Mouse (Mus musculus): Measurements from ENCODE around the gene Rsph1.
"Not testable (repeated sequence)": the region's sequence is repeated elsewhere in the genome, so short reads cannot be mapped to it uniquely, and the experiment has no call there.

The Rsph1 gene

DNA sequence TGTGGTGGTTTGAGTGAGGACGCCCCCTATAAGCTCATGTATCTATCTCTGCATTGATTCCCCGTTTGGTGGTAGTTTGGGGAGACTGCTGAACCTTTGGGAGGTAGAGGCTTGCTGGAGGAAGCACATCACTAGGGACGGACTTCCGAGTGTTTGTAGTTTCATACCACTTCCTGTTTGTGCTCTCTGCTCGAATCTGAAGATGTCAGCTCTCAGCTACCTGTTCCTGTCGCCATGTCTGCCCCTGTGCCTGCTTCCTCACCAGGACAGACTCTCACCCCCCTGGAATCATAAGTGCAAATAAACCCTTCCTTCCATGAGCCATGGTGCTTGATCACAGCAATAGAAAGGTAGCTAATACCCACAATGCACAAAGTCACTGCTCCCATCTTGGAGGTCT lies 2.0 kb downstream of the Rsph1 start:
- no peak for DNase-seq

DNA sequence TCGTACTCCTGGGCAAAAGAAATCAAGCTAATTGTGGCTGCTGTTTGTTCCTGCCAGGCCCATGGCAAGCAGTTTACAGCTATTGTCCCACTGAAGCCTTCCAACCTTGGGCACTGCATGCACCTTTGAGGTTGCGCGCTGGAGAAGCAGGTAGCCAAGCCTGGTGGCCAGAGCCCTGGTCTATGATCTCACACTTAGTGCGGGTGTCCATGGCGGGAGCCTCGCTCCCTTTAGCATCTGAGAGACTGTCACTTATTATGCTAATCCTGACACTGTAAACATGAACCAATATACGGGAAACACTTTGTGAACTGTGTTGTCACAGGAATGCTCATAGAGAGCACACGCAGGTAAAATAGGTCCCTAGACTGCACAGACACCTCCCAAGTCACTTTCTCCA lies 3.6 kb downstream of the Rsph1 start:
- DNase-seq, result no peak

- DNase-seq, result no peak
These were observed 4.6 kb downstream of the Rsph1 start for GRCm38 (mm10) chr17:31272416-31273165.

- no peak for DNase-seq
These were observed 5.9 kb downstream of the Rsph1 start for GRCm38 (mm10) chr17:31271136-31271851.

DNA sequence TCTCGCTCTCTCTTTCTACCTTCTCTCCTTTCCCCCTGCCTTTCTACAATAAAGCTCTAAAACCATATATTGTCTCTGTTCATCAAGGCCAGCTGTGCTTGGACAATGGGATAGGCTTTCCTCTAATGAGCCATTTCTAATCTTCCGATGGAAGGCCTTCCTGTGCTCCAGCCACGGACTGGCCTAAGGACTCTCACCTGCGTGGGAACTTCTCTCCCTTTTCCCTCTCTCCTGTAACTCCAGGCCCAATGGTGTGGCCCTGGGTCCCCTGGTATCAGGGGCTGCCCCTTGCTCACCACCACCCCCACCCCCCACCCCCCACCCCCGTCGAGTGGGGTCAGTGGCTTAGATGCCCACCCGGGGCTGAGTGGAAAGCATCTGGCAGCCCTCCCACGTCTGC lies 6.4 kb downstream of the Rsph1 start:
- not testable (repeated sequence) for DNase-seq

- DNase-seq, result no peak
These were observed 6.9 kb downstream of the Rsph1 start for GRCm38 (mm10) chr17:31270246-31270645.

DNA sequence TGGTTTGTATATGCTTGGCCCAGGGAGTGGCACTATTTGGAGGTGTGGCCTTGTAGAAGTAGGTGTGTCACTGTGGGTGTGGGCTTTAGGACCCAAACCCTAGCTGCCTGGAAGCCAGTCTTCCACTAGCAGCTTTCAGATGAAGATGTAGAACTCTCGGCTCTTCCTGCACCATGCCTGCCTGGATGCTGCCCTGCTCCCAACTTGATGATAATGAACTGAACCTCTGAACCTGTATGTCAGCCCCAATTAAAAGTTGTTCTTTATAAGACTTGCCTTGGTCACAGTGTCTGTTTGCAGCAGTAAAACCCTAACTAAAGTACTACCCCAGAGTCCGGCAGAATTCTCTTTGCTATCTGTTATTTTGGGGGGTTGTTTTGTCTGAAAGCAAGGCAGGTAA lies 7.4 kb downstream of the Rsph1 start:
- DNase-seq, result no peak

GRCm38 (mm10) chr17:31268016-31268415 lies 9.2 kb downstream of the Rsph1 start:
- no peak for DNase-seq

- DNase-seq, result no peak
These were observed 9.6 kb downstream of the Rsph1 start for GRCm38 (mm10) chr17:31267603-31268002.

DNA sequence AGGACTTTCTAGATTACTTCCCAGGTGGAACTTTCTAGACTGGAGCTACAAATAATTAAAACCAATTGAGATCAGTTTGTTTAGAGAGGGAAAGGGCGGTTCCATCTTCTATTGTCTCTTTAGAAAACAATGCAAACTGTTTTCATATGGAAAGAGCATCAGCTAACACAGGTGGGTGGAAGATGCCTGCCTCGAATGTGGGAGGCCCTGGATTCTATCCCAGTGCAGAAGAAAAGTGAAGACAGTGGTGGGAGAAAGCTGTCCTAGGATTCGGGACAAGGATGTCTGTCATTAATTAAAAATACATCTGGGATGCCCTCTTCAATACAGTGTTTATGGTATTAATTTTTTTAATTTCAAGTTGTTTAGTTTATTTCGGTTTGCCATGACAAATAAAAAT lies 10.0 kb downstream of the Rsph1 start:
- DNase-seq, result no peak

DNA sequence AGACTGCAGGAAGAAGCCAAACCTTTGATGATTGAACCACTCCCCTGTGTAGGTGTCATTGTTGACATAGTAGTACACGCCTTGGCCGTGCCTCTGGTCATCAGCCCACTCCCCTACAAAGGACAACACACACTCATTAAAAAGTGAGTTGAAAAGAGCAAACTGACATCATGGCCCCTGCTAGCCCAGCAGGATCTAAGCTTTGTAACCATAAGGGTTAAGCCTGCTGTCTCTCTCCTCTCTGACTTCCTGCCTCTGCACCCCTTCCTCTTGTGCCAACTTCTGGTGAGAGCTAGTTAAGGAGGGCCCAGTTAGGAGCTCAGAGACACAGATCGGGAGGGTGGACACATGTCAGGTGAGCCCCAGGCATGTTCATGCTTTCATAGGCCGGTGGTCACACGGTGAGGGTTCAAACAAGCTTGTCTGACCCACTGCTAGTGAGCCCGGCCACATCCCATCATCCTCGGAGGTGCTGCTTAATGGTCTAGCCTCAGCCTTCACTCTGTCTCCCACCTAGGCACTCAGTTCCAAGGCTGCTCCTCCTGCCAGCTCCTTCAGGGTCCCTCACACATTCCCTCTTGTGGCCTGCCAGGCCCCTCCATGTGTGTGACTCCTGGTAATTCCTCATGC lies 10.7 kb downstream of the Rsph1 start:
- no peak for DNase-seq

DNA sequence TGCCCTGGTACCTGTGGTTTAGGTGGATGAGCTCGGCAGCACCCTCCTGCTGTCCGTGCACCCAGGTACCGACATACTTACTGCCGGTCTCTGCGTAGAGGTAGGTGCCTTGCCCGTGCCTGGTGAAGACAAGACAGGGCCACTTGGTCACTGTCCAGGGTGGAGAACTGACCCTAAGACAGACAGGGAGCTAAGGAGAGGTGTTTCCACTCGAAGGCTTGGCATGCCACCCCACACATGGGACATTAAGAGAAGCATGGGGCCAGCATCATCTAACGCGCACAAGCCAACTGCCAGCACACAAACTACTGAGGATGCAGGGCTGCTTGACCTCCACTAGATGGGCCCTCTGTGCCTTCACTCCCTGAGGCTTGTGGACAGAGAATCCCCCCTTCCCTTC lies 11.4 kb downstream of the Rsph1 start:
- no peak for DNase-seq

- DNase-seq, result no peak
These were observed 12.0 kb downstream of the Rsph1 start for GRCm38 (mm10) chr17:31265171-31265572.

DNA sequence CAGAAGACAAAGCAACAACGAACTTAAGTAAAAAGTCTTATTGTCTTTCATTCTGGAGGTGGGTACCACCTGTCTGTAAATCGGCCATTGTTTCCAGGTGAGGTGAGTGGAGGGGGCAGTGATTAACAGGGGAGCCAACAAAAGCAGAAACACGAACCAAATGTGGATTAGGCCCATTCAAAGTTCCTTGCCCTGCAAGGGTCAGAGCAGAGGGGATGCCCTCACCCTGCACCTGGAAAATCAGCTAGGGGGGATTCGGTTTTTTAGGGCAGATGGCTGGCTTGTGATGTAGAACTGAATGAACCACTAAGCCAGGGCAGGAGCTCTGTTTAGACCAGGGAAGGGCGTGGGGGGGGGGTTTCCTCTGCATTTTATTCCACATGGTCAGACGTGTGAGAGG lies 12.8 kb downstream of the Rsph1 start:
- no peak for DNase-seq

DNA sequence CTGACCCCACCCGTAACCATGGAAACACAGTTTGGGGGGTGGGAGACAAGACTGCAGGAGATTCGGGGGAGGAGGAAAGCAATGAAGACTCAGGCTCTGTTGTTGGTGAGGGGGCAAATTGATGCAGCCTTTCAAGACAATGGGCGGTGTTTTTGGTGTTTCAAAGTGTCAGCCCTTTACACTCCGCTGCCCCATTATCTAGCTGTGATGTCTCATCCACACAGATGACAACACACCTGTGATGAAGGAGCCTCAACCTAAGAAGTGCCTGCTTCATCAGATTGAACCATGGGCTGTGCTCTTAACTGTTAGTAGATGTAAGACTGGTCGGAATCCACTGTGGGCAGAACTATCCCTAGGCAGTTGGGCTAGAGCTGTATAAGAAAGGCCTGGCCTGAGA lies 13.4 kb downstream of the Rsph1 start:
- no peak for DNase-seq

GRCm38 (mm10) chr17:31262715-31263114 lies 14.5 kb downstream of the Rsph1 start:
- no peak for DNase-seq

- no peak for DNase-seq
These were observed 15.8 kb downstream of the Rsph1 start for GRCm38 (mm10) chr17:31261352-31261751.

- DNase-seq, result no peak
These were observed 16.8 kb downstream of the Rsph1 start for GRCm38 (mm10) chr17:31260430-31260829.

- DNase-seq, result no peak
These were observed 17.4 kb downstream of the Rsph1 start for GRCm38 (mm10) chr17:31259825-31260224.

- DNase-seq, result no peak
These were observed 18.0 kb downstream of the Rsph1 start for GRCm38 (mm10) chr17:31259145-31259544.

DNA sequence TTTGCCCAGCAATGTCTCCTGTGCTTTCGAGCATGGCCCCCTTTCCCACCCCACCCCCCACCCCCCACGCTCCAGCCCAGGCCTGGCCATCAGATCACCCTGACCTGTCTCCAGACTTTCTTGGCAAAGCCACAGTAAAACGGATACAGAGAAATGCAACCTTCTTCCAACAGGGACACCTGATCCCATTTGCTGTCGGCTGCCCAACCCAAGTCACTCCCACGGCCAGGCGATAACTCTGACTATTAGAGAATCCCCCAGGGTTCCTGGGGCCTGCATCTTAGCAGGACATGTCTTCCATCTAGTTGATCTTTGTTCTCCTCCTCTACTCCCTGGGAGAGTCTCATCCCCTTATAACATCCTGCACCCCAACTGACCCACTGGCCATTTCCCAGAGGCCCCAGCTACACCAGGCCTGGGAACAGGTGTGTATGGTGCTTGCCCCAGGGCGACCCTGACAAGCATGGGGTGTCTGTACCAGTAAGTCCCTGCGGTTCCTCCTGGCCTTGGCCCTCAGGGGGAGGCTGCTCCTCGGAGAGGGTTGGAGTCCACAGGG lies 18.8 kb downstream of the Rsph1 start:
- DNase-seq, result no peak

GRCm38 (mm10) chr17:31257898-31258297 lies 19.3 kb downstream of the Rsph1 start:
- DNase-seq, result no peak

DNA sequence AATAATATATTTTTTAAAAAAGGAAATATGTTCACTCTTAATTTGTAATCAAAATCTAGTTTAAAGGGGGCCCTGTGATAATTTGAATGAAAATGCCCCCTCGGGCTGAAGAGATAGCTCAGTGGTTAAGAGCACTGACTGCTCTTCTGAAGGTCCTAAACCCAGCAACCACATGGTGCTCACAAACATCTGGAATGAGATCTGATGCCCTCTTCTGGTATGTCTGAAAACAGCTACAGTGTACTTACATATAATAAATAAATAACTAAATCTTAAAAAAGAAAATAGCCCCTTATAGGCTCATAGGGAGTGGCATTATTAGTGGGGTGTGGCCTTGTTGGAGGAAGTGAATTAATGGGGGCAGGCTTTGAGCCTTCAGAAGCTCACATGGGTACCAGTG lies 20.0 kb downstream of the Rsph1 start:
- no peak for DNase-seq

- DNase-seq, result peak; percentile 88
These were observed 22.7 kb downstream of the Rsph1 start for GRCm38 (mm10) chr17:31254463-31254931.

All from retina, postnatal 1 day (tissue).